Mouse (Mus musculus) forebrain, embryonic 12.5 days (tissue): Measurements from ENCODE around the gene Rnf222. TPM values are rescaled to one million over a fixed set of nuclear protein-coding genes. Genes with fewer than 3 reads are reported as not detected.

Experiments
- ATAC-seq: fragments of 200-750 bp; cut with Nextera tagmentation; 2 replicates; pipeline ENCODE4 v1.8.0; 2017; ENCODE audit warnings: moderate TSS enrichment; ENCODE audit not compliant: low FRiP score
- H3K27ac ChIP-seq: fragments of 300-500 bp; sonication (generic); 2 replicates; pipeline ENCODE4 v1.5.1; 2016; ENCODE audit warnings: mild to moderate bottlenecking
- H3K27me3 ChIP-seq: fragments of 300-500 bp; sonication (generic); 2 replicates; pipeline ENCODE4 v1.6.1; 2016; ENCODE audit warnings: mild to moderate bottlenecking
- H3K36me3 ChIP-seq: fragments of 300-500 bp; sonication (generic); replicated peaks from 2 replicates; pipeline ENCODE4 v1.6.1; 2016; ENCODE audit warnings: mild to moderate bottlenecking
- H3K4me1 ChIP-seq: fragments of 300-500 bp; sonication (generic); 2 replicates; pipeline ENCODE4 v1.6.1; 2016
- H3K4me2 ChIP-seq: fragments of 300-500 bp; sonication (generic); 2 replicates; pipeline ENCODE4 v1.6.1; 2016; ENCODE audit warnings: mild to moderate bottlenecking, moderate library complexity
- H3K4me3 ChIP-seq: fragments of 300-500 bp; sonication (generic); replicated peaks from 2 replicates; pipeline ENCODE4 v1.5.1; 2016; ENCODE audit warnings: mild to moderate bottlenecking
- H3K9ac ChIP-seq: fragments of 300-500 bp; sonication (generic); 2 replicates; pipeline ENCODE4 v1.6.1; 2016; ENCODE audit warnings: mild to moderate bottlenecking
- H3K9me3 ChIP-seq: fragments of 300-500 bp; sonication (generic); 2 replicates; pipeline ENCODE4 v1.6.1; 2016
- WGBS: fragments of 180-500 bp; shearing (Covaris S2); methylation state at CpG from one replicate; pipeline ENCODE4 v1.1.7; 2016; 5-methylcytosine and 5-hydroxymethylcytosine counted together
- polyA plus RNA-seq: library from polyadenylated mRNA; unstranded; fragments of >200 nt; fragmentation: Nextera tagmentation; extraction: Ambion mirVana; gene quantifications from 2 replicates; pipeline ENCODE4 v1.2.1, GENCODE M21; 2016

The Rnf222 gene
- polyA plus RNA-seq, 1 experiment from 2014 or later, result 0.06 TPM

GRCm38 (mm10) chr11:68904375-68905137, 16.2 kb downstream of the Rnf222 start:
- no peak overlapping the region for H3K27ac ChIP-seq
- peaks cover 47% of the 10 kb centered on the region for H3K36me3 ChIP-seq
- no peaks in the 10 kb centered on the region for H3K9me3 ChIP-seq
- ATAC-seq, result no peak
- no peak overlapping the region for H3K9ac ChIP-seq
- no peak overlapping the region for H3K4me2 ChIP-seq
- H3K4me1 ChIP-seq, result peaks cover 11% of the 10 kb centered on the region
- no peak overlapping the region for H3K4me3 ChIP-seq
- WGBS, result 86% methylated on average over 8 of the region's 8 CpGs
- H3K27me3 ChIP-seq, result peaks cover 6% of the 10 kb centered on the region; the same call in 1 of the 2 replicates

- Histone ChIP-seq H3K27me3 (peaks cover under 1% of the 10 kb centered on the region; the same call in 1 of the 2 replicates), H3K9ac (no peak overlapping the region), H3K4me1 (peaks cover 11% of the 10 kb centered on the region), H3K4me3 (no peak overlapping the region), H3K27ac (no peak overlapping the region), H3K9me3 (no peaks in the 10 kb centered on the region), H3K4me2 (no peak overlapping the region), H3K36me3 (peaks cover 47% of the 10 kb centered on the region)
- no peak for ATAC-seq
- 93% methylated on average over 3 of the region's 3 CpGs for WGBS
Measured at GRCm38 (mm10) chr11:68905138-68905531, 16.8 kb downstream of the Rnf222 start.

GRCm38 (mm10) chr11:68905665-68906460, 17.5 kb downstream of the Rnf222 start:
- Histone ChIP-seq H3K9ac (no peak overlapping the region), H3K27me3 (no peaks in the 10 kb centered on the region), H3K4me2 (no peak overlapping the region), H3K27ac (no peak overlapping the region), H3K36me3 (peaks cover 47% of the 10 kb centered on the region), H3K9me3 (no peaks in the 10 kb centered on the region), H3K4me1 (peaks cover 9% of the 10 kb centered on the region), H3K4me3 (no peak overlapping the region)
- 92% methylated on average over 9 of the region's 9 CpGs for WGBS
- no peak for ATAC-seq

- Histone ChIP-seq H3K4me2 (no peak overlapping the region), H3K27me3 (no peaks in the 10 kb centered on the region), H3K9ac (no peak overlapping the region), H3K4me3 (no peak overlapping the region), H3K36me3 (peaks cover 47% of the 10 kb centered on the region), H3K4me1 (peaks cover 8% of the 10 kb centered on the region), H3K9me3 (no peaks in the 10 kb centered on the region), H3K27ac (no peak overlapping the region)
- 81% methylated on average over 4 of the region's 4 CpGs for WGBS
- ATAC-seq, result no peak
Measured at GRCm38 (mm10) chr11:68906461-68906790, 18.1 kb downstream of the Rnf222 start.

GRCm38 (mm10) chr11:68907251-68907650, 18.9 kb downstream of the Rnf222 start:
- H3K4me1 ChIP-seq, result peaks cover 8% of the 10 kb centered on the region
- H3K27ac ChIP-seq, result no peak overlapping the region
- H3K36me3 ChIP-seq, result peaks cover 47% of the 10 kb centered on the region
- ATAC-seq, result no peak
- 78% methylated on average over 3 of the region's 3 CpGs for WGBS
- H3K4me2 ChIP-seq, result no peak overlapping the region
- no peak overlapping the region for H3K4me3 ChIP-seq
- H3K9ac ChIP-seq, result no peak overlapping the region
- H3K9me3 ChIP-seq, result no peaks in the 10 kb centered on the region
- H3K27me3 ChIP-seq, result no peaks in the 10 kb centered on the region

GRCm38 (mm10) chr11:68908846-68909503, 20.6 kb downstream of the Rnf222 start:
- H3K36me3 ChIP-seq, result peaks cover 34% of the 10 kb centered on the region
- no peak overlapping the region for H3K9ac ChIP-seq
- no peaks in the 10 kb centered on the region for H3K27me3 ChIP-seq
- no peaks in the 10 kb centered on the region for H3K4me1 ChIP-seq
- no peak overlapping the region for H3K27ac ChIP-seq
- H3K9me3 ChIP-seq, result no peaks in the 10 kb centered on the region
- ATAC-seq, result no peak
- WGBS, result 48% methylated on average over 7 of the region's 7 CpGs
- no peak overlapping the region for H3K4me3 ChIP-seq
- H3K4me2 ChIP-seq, result no peak overlapping the region

GRCm38 (mm10) chr11:68911531-68912177, 23.3 kb downstream of the Rnf222 start:
- Histone ChIP-seq H3K4me1 (no peaks in the 10 kb centered on the region), H3K36me3 (peaks cover 8% of the 10 kb centered on the region), H3K27me3 (no peaks in the 10 kb centered on the region), H3K9me3 (no peaks in the 10 kb centered on the region), H3K4me2 (no peak overlapping the region), H3K9ac (no peak overlapping the region), H3K4me3 (no peak overlapping the region), H3K27ac (no peak overlapping the region)
- ATAC-seq, result no peak
- WGBS, result 62% methylated on average over 14 of the region's 14 CpGs

- H3K27ac ChIP-seq, result no peak overlapping the region
- 97% methylated on average over 4 of the region's 4 CpGs for WGBS
- H3K36me3 ChIP-seq, result no peaks in the 10 kb centered on the region
- no peak for ATAC-seq
- no peak overlapping the region for H3K4me3 ChIP-seq
- H3K4me2 ChIP-seq, result no peak overlapping the region
- no peaks in the 10 kb centered on the region for H3K9me3 ChIP-seq
- no peaks in the 10 kb centered on the region for H3K27me3 ChIP-seq
- no peak overlapping the region for H3K9ac ChIP-seq
- no peaks in the 10 kb centered on the region for H3K4me1 ChIP-seq
Measured at GRCm38 (mm10) chr11:68914566-68914965, 26.2 kb downstream of the Rnf222 start.

- 67% methylated on average over 3 of the region's 3 CpGs for WGBS
- Histone ChIP-seq H3K4me2 (no peak overlapping the region), H3K27me3 (0 out of 2 replicates have a peak, but pooled peaks cover 3% of the 10 kb centered on the region), H3K9me3 (no peaks in the 10 kb centered on the region), H3K36me3 (no peaks in the 10 kb centered on the region), H3K9ac (no peak overlapping the region), H3K27ac (no peak overlapping the region), H3K4me3 (no peak overlapping the region), H3K4me1 (0 out of 2 replicates have a peak, but pooled peaks cover 4% of the 10 kb centered on the region)
- no peak for ATAC-seq
Measured at GRCm38 (mm10) chr11:68923191-68923590, 34.8 kb downstream of the Rnf222 start.

GRCm38 (mm10) chr11:68924749-68925148, 36.4 kb downstream of the Rnf222 start:
- Histone ChIP-seq H3K4me1 (0 out of 2 replicates have a peak, but pooled peaks cover 4% of the 10 kb centered on the region), H3K36me3 (no peaks in the 10 kb centered on the region), H3K4me3 (no peak overlapping the region), H3K27ac (no peak overlapping the region), H3K9ac (no peak overlapping the region), H3K4me2 (no peak overlapping the region), H3K9me3 (no peaks in the 10 kb centered on the region), H3K27me3 (0 out of 2 replicates have a peak, but pooled peaks cover 3% of the 10 kb centered on the region)
- ATAC-seq, result no peak
- 93% methylated on average over 2 of the region's 2 CpGs for whole genome bisulfite sequencing

GRCm38 (mm10) chr11:68926981-68927380, 38.6 kb downstream of the Rnf222 start, which contains the start of gene Odf4:
Gene Odf4 (minus strand): TSS chr11:68927081.
- Histone ChIP-seq H3K9ac (no peak within 1 kb of the TSS), H3K4me2 (no peak within 1 kb of the TSS), H3K4me3 (no peak within 1 kb of the TSS), H3K36me3 (no peaks in the 10 kb centered on the region), H3K27me3 (0 out of 2 replicates have a peak, but pooled peaks cover under 1% of the 10 kb centered on the region), H3K9me3 (no peaks in the 10 kb centered on the region), H3K27ac (no peak within 1 kb of the TSS), H3K4me1 (0 out of 2 replicates have a peak, but pooled peaks cover 4% of the 10 kb centered on the region)
- ATAC-seq, result no peak
- WGBS, result 71% methylated on average over 3 of the region's 3 CpGs

GRCm38 (mm10) chr11:68929947-68930346, 41.6 kb downstream of the Rnf222 start:
- no peaks in the 10 kb centered on the region for H3K36me3 ChIP-seq
- no peaks in the 10 kb centered on the region for H3K4me1 ChIP-seq
- H3K4me2 ChIP-seq, result no peak overlapping the region
- H3K27ac ChIP-seq, result no peak overlapping the region
- H3K9ac ChIP-seq, result no peak overlapping the region
- no peaks in the 10 kb centered on the region for H3K27me3 ChIP-seq
- H3K9me3 ChIP-seq, result no peaks in the 10 kb centered on the region
- no peak for ATAC-seq
- 89% methylated on average over 6 of the region's 6 CpGs for WGBS
- no peak overlapping the region for H3K4me3 ChIP-seq
